Mouse (Mus musculus) adrenal gland, postnatal 14 days (tissue): Measurements from ENCODE around the gene Prdm9. TPM values are rescaled to one million over a fixed set of nuclear protein-coding genes. Genes with fewer than 3 reads are reported as not detected.

Experiments used
- DNase-seq: peaks from one replicate; pipeline ENCODE4 v3.0.0; 2021; ENCODE audit warnings: mixed read lengths
- total RNA-seq: library from RNA; stranded (reverse); gene quantifications from 2 replicates; pipeline ENCODE4 v1.2.3, GENCODE M21; 2021

Gene Prdm9
- total RNA-seq, 1 experiment from 2014 or later, result 9.1 TPM

- DNase-seq, result no peak
Observed at GRCm38 (mm10) chr17:15527811-15528136, 36.4 kb downstream of the Prdm9 start.

- peak; percentile 98 for DNase-seq
Observed at GRCm38 (mm10) chr17:15526986-15527810, 37.0 kb downstream of the Prdm9 start, which contains the start of gene Pdcd2. Gene Pdcd2, minus strand, starts transcription at chr17:15527301.

- no peak for DNase-seq
Observed at GRCm38 (mm10) chr17:15526304-15526703, 37.9 kb downstream of the Prdm9 start.

- DNase-seq, result no peak
Observed at GRCm38 (mm10) chr17:15518766-15519165, 45.4 kb downstream of the Prdm9 start.

- no peak for DNase-seq
Observed at GRCm38 (mm10) chr17:15518186-15518585, 46.0 kb downstream of the Prdm9 start.

GRCm38 (mm10) chr17:15517776-15518175 lies 46.4 kb downstream of the Prdm9 start:
- no peak for DNase-seq

GRCm38 (mm10) chr17:15510694-15511093 lies 53.5 kb downstream of the Prdm9 start:
- no peak for DNase-seq

- peak; percentile 99 for DNase-seq
Observed at GRCm38 (mm10) chr17:15499656-15500394, 64.3 kb downstream of the Prdm9 start, which contains the start of the genes Psmb1 and Tbp. Gene Psmb1, minus strand, starts transcription at chr17:15499751. Gene Tbp, plus strand, starts transcription at chr17:15499888.

GRCm38 (mm10) chr17:15498753-15499113 lies 65.4 kb downstream of the Prdm9 start:
- no peak for DNase-seq

GRCm38 (mm10) chr17:15497882-15498752 lies 66.0 kb downstream of the Prdm9 start:
- DNase-seq, result peak; percentile 97

Other genes starting within 250 kb of the Prdm9 start
- 6.7 and 10.5 TPM in 2 replicates for gene Dll1, start 187.5 kb downstream of the Prdm9 start, total RNA-seq
- gene Fam120b, start 168.2 kb downstream of the Prdm9 start, total RNA-seq, result 17.3 and 18.4 TPM in 2 replicates
- 159 and 160 TPM in 2 replicates for gene Psmb1, start 64.6 kb downstream of the Prdm9 start, total RNA-seq
- gene Tbp, start 64.5 kb downstream of the Prdm9 start, total RNA-seq, result 25.9 and 33.1 TPM in 2 replicates
- 30.8 and 36.2 TPM in 2 replicates for gene Pdcd2, start 37.1 kb downstream of the Prdm9 start, total RNA-seq
- 47.2 and 47.4 TPM in 2 replicates for gene Chd1, start 140.6 kb upstream of the Prdm9 start, total RNA-seq